Mouse (Mus musculus): ENCODE measurements around the gene Oxct1.

GRCm38 (mm10) chr15:4043032-4043471 lies 16.9 kb downstream of the Oxct1 start:
- TF ChIP-seq POLR2A (IDR thresholded peaks at IDR 0.05; ENCODE audit: control insufficient read depth, extremely low read depth, insufficient read depth, low read length, poor library complexity) (no peak), CTCF (IDR thresholded peaks at IDR 0.05; ENCODE audit: borderline replicate concordance, control insufficient read depth, extremely low read depth, insufficient read depth, low read length, poor library complexity) (no peak)

Measured in thymus, adult 2 months (tissue).